Mouse (Mus musculus): ENCODE measurements around the gene Robo2. TPM values are rescaled to one million over a fixed set of nuclear protein-coding genes. Genes with fewer than 3 reads are reported as not detected.

Gene Robo2
- polyA plus RNA-seq, 1 experiment from 2014 or later, result 0.01 TPM

DNA sequence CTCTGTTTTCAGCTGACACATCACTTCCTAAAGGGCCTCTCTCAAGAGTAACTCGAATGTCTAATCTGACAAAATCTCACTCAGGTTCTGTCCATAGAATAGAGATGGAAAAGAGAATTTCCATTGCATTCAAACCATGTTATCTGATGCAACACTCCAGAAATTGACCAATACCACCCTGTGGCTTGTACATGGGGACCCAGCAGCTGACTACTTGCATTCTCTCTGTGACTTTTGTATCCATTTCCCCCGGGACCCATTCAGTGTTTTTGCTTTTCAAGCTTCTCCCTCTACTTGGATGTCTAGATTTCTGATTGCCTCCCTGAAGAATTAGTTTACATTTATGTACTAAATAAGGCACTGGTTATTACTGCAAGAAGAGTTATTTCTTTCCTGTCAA lies 15.9 kb downstream of the Robo2 start:
- no peak overlapping the region for H3K27ac ChIP-seq
- H3K4me3 ChIP-seq (ENCODE audit: inconsistent target), result no peak overlapping the region
- H3K79me2 ChIP-seq (ENCODE audit: inconsistent target), result no peaks in the 10 kb centered on the region
- WGBS (ENCODE audit: missing documents), result 82% methylated on average over 2 of the region's 2 CpGs
- no peaks in the 10 kb centered on the region for H3K36me3 ChIP-seq (ENCODE audit: inconsistent target)

DNA sequence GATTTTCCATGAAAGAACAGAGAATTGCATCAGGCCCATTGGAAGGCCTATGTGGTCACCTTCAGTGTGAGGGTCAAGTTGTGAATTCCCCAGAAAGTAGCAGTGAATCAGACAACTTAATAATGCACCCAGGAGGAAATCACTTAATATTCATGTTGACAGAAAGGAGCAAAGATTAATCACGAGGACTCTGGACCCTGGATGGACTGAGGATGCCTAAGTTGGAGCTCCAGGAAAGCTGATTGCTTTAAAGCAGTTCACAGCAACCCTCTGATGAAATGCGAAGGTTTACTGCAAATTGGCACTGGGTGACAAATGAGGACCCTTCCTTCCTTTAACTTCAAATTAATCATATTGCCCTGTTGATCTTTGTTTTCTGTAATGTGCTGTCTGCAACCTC lies 32.2 kb downstream of the Robo2 start:
- Histone ChIP-seq H3K4me3 (ENCODE audit: inconsistent target) (no peak overlapping the region), H3K79me2 (ENCODE audit: inconsistent target) (no peaks in the 10 kb centered on the region), H3K27ac (no peak overlapping the region), H3K36me3 (ENCODE audit: inconsistent target) (no peaks in the 10 kb centered on the region)
- WGBS (ENCODE audit: missing documents), result 64% methylated on average over 2 of the region's 2 CpGs

DNA sequence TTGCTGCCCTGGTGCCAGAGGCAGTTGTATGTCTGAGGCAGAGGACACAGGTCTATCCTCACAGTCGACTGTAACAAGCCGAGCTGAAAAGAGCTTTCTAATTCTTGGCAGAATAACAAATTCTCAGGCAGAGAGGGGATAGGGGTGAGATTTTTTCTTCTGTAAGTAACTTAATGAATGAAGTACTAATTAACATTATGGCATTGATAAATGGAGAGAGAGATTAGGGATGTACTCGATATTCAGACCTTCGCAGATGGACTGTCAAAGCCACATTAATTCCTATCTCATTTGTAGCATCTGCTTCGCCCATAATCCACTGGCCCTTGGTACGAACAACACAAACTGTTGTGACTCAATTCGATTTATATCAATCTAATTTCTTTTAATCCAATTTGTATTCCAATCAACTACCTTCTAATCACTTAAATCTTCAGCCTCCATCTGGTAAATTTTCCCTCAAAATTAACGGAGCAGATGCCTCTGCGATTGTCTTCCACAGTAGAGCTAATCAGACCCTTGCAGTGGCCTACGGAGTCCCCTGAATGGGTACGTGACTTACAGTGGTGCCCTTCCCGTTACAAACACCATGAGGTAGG lies 36.2 kb downstream of the Robo2 start:
- Histone ChIP-seq H3K36me3 (ENCODE audit: inconsistent target) (no peaks in the 10 kb centered on the region), H3K79me2 (ENCODE audit: inconsistent target) (no peaks in the 10 kb centered on the region), H3K27ac (no peak overlapping the region), H3K4me3 (ENCODE audit: inconsistent target) (no peak overlapping the region)
- 90% methylated on average over 12 of the region's 12 CpGs for WGBS (ENCODE audit: missing documents)

DNA sequence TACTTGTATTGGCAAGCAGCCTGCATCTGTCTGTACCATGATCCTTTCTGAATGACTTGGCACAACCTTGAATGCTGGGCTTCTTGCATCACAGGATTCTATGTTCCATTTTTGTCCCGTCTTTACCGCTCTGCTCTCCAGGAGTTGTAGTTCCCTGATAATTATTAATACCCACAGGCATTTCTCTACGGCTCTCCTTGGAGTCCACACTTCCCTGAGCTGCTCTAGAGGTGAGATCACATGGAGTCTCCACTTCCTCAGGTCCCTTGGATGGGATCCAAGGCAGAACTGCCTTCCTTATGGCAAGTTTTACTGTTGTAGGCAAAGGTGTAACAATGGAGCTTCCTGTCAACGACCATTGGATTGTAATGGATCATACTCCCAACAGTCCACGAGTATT lies 37.1 kb downstream of the Robo2 start:
- Histone ChIP-seq H3K4me3 (ENCODE audit: inconsistent target) (no peak overlapping the region), H3K27ac (no peak overlapping the region), H3K36me3 (ENCODE audit: inconsistent target) (no peaks in the 10 kb centered on the region), H3K79me2 (ENCODE audit: inconsistent target) (no peaks in the 10 kb centered on the region)
- 88% methylated on average over 5 of the region's 5 CpGs for WGBS (ENCODE audit: missing documents)

DNA sequence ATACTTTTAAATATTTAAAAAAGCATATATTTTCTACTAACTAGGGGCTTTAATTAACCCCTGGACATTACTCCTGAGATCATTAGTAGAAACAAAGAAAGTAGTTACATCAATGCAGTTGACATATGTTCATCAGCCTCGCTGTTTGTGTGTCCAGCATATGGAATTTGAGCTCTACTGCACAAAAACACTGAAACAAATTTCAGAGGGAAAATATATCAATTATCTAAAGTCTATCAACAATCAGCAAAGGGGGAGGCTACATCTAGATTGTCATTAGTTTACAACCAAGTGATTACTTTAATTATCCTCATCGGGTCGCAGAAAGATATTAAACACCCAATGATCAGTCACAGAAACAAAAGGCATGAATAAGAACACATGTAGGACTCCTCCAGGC lies 38.2 kb downstream of the Robo2 start:
- Histone ChIP-seq H3K79me2 (ENCODE audit: inconsistent target) (no peaks in the 10 kb centered on the region), H3K4me3 (ENCODE audit: inconsistent target) (no peak overlapping the region), H3K27ac (no peak overlapping the region), H3K36me3 (ENCODE audit: inconsistent target) (no peaks in the 10 kb centered on the region)
- WGBS (ENCODE audit: missing documents), result 81% methylated on average over 3 of the region's 3 CpGs

DNA sequence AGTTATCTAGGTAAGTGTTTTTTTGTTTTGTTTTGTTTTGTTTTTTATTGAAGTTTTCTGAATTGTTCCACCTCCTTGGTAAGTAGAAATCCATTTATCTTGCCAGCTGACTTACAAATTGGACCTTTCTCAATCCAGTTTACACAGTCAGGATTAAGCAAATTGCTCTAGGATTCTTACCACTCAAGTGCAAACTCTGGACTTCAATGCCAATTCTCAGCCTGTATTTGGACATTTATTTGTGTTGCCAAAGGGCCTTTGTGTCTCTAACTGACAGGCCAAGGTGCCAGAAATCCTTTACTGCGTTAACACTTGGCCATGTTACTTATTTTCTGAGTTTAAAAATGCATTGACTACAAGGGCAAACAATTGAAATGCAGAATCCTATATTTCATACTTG lies 38.7 kb downstream of the Robo2 start:
- 87% methylated on average over 1 of the region's 1 CpGs for WGBS (ENCODE audit: missing documents)
- Histone ChIP-seq H3K27ac (no peak overlapping the region), H3K36me3 (ENCODE audit: inconsistent target) (no peaks in the 10 kb centered on the region), H3K4me3 (ENCODE audit: inconsistent target) (no peak overlapping the region), H3K79me2 (ENCODE audit: inconsistent target) (no peaks in the 10 kb centered on the region)

DNA sequence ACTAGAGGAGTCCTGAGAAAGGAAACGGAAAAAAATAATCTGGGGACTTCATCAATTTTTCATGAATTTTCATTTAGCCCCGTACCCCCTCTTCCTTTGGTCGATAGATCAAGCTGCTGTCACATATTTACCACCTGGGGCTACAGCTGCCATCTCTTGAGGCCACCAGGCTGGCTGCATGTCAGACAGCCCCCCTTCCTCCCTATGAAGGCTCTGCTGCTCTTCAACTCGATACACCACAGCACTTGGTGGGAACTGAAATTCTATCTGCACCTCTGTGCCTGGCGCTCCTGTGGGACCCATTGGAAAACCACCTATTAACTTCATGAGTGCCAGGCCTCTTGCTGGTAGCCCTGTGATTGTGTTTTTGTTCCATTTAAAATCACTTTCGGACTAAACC lies 63.2 kb downstream of the Robo2 start:
- Histone ChIP-seq H3K27ac (no peak overlapping the region), H3K79me2 (ENCODE audit: inconsistent target) (no peaks in the 10 kb centered on the region), H3K36me3 (ENCODE audit: inconsistent target) (no peaks in the 10 kb centered on the region), H3K4me3 (ENCODE audit: inconsistent target) (no peak overlapping the region)
- whole genome bisulfite sequencing (ENCODE audit: missing documents), result 81% methylated on average over 6 of the region's 6 CpGs

DNA sequence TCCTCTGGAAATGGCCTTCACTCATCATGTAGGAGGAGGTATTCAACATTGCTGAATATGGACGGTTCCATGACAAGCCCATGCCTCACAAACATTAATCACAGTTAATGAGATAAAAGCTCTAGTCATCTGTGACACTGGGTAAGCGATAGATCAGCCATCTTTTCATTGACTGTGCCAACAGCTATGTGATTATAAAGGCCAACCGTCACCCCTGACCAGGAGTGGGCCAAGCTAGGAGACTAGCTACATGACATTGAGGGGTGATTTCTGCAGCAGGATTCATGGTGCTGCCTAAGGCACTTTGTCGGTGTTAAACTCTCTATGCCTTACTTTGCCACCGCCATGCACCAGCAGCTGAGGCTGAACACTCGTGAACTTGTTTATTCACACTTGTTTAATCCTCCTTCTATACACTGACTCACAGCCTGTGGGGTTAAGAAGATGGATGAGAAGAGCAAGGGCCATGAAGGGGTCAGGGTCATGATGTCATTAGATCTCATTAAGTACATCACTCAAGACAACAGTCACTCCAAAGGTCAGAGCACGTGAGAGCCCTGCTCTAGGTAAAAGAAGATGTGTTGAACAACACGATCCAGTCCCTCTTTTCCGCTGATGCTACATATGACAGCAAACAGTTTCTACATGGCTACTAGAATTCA lies 72.5 kb downstream of the Robo2 start:
- 86% methylated on average over 9 of the region's 9 CpGs for WGBS (ENCODE audit: missing documents)

DNA sequence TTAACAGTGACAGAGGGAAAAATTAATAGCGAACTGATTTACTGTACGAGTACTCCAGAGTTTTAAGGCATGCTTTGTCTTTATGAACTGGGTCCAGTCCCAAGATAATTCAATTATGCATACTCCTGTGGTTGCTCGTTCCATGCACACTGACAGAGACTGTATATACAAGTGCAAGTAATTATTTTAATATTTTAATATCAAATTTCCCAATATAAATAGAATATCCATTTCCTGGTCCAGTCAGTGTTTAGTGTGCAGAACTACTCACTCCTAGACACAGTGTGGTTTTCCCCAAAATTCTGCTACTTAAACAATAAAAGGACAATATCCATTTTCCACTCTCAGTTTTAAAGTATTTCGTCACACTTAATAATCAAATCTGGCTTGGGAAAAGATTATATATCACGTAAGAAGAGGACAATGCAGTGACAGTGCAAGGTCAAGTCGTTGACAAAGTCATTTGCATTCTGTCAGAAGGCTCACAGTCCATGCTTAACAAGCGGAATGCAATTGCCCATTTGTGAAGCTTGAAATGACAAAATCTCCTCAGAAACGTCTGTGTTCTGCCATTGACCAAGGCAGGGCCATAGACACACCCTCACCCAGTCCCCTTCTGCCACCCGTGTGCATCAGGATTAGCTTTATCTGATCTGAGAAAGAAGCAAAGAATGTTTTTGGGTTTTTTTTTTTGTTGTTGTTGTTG lies 89.8 kb downstream of the Robo2 start:
- Histone ChIP-seq H3K36me3 (ENCODE audit: inconsistent target) (no peaks in the 10 kb centered on the region), H3K27ac (no peak overlapping the region), H3K4me3 (ENCODE audit: inconsistent target) (no peak overlapping the region), H3K79me2 (ENCODE audit: inconsistent target) (no peaks in the 10 kb centered on the region)
- 81% methylated on average over 8 of the region's 9 CpGs for WGBS (ENCODE audit: missing documents)

More for the DNA sequence above, 72.5 kb downstream of the Robo2 start:
- Histone ChIP-seq H3K27ac (no peak overlapping the region), H3K79me2 (ENCODE audit: inconsistent target) (no peaks in the 10 kb centered on the region), H3K36me3 (ENCODE audit: inconsistent target) (no peaks in the 10 kb centered on the region), H3K4me3 (ENCODE audit: inconsistent target) (no peak overlapping the region)

DNA sequence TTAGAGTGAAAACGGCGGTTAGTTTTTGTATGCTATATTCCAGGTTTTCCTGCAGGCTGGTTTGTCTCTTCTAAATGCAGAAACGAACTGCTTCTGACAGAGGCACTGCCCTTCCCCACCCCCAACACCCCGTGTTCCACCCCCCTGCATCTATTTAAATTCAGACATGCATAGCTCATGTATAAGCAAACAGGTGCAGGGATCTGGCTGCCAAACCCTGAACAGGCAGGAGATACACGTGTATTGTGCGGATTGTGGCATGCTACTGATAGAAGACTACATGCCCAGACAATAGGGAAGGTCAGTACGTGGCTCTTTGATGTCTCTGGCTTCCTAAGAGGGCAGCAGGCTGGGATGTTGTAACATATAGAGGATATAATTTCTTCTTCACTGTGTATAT lies 95.5 kb downstream of the Robo2 start:
- Histone ChIP-seq H3K79me2 (ENCODE audit: inconsistent target) (no peaks in the 10 kb centered on the region), H3K36me3 (ENCODE audit: inconsistent target) (no peaks in the 10 kb centered on the region), H3K27ac (no peak overlapping the region), H3K4me3 (ENCODE audit: inconsistent target) (no peak overlapping the region)
- WGBS (ENCODE audit: missing documents), result 77% methylated on average over 7 of the region's 7 CpGs

DNA sequence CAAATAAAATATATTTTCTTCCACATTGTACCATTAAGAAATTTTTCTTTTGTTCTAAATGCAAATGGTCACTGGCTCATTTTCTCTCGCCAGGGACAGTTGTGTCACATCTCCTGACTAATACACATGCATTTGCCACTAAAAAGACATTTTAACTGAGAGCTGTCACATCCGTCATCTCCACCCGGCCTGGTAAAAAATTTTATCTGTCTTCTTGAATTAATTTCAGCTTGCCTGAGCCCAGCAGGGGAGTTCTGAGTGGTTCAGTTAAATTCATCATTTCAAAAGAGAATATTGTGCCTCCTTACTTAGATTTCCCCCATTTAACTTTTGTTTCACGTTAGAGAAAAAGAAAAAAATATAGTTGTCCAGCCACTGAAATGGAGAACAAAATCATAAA lies 98.4 kb downstream of the Robo2 start:
- Histone ChIP-seq H3K79me2 (ENCODE audit: inconsistent target) (no peaks in the 10 kb centered on the region), H3K27ac (no peak overlapping the region), H3K4me3 (ENCODE audit: inconsistent target) (no peak overlapping the region), H3K36me3 (ENCODE audit: inconsistent target) (no peaks in the 10 kb centered on the region)
- WGBS (ENCODE audit: missing documents), result 85% methylated on average over 4 of the region's 4 CpGs

DNA sequence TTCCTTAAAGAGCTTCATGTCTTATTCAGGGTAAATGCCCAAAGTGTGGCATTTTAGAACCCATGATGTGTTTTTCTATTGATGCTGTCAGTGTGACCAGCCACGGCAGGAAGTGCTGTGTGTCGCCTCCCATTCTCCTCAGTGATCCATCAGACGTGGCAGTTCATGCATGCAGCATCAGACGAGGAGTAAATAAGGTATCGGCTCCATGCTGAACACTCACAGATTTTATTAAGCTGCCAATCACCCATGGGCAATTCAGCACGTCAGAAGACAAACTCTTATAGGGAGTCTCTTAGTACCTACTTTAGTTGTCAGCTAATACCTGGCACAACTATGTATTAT lies 104.1 kb downstream of the Robo2 start:
- H3K79me2 ChIP-seq (ENCODE audit: inconsistent target), result no peaks in the 10 kb centered on the region
- H3K4me3 ChIP-seq (ENCODE audit: inconsistent target), result no peak overlapping the region
- H3K27ac ChIP-seq, result no peak overlapping the region
- WGBS (ENCODE audit: missing documents), result 73% methylated on average over 6 of the region's 6 CpGs
- H3K36me3 ChIP-seq (ENCODE audit: inconsistent target), result no peaks in the 10 kb centered on the region

DNA sequence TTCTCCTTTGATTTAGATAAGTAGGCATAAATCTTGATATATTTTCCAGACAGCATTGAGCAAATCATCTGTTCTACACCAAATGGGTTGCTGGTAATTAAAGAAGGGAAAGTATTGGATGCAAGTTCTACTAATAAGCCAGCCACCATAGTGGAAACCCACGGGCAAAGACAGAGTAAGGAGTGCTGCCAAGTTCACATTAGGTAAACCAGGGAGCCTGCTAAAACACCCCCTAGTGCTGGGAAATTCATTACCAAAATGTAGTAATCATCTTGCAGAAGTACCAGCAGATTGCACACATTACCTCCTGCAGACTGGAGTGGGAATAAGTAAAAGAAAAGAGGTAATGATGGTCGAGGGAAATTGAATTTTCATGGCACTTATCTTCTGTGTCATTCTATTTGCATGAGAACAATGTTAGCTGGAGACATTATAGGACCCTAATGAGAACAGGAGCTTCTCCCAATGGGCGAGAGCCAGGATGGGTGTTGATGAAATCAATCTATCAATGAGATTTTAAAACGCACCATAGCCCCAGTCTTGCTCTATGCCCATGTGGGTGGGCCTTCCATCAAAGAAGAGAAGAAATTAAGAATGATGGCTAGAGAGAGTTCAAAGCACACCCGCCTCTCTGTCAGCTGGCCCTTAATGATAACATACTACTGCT lies 104.6 kb downstream of the Robo2 start:
- WGBS (ENCODE audit: missing documents), result 64% methylated on average over 5 of the region's 5 CpGs
- Histone ChIP-seq H3K27ac (no peak overlapping the region), H3K79me2 (ENCODE audit: inconsistent target) (no peaks in the 10 kb centered on the region), H3K36me3 (ENCODE audit: inconsistent target) (no peaks in the 10 kb centered on the region), H3K4me3 (ENCODE audit: inconsistent target) (no peak overlapping the region)

DNA sequence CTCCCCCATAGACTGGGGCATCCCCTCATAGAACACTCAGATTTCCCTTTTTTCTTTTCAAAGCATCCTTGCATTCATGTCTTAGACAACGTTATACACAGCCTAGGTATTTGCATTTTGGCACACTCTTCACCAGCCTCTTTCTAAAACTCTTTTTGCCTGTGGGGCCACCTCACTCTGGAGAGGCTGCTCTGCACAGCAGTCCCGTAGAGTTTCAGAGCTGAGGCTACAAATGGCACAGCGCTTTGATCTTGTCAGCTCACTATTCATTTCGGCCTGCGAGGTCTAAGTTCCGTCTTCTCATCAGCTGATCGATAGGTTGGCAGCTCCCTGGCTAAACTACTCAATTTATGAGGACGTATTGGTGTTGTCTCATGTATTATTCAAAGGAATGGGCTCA lies 123.7 kb downstream of the Robo2 start:
- H3K27ac ChIP-seq, result no peak overlapping the region
- 90% methylated on average over 8 of the region's 8 CpGs for WGBS (ENCODE audit: missing documents)
- no peaks in the 10 kb centered on the region for H3K79me2 ChIP-seq (ENCODE audit: inconsistent target)
- no peak overlapping the region for H3K4me3 ChIP-seq (ENCODE audit: inconsistent target)
- no peaks in the 10 kb centered on the region for H3K36me3 ChIP-seq (ENCODE audit: inconsistent target)

DNA sequence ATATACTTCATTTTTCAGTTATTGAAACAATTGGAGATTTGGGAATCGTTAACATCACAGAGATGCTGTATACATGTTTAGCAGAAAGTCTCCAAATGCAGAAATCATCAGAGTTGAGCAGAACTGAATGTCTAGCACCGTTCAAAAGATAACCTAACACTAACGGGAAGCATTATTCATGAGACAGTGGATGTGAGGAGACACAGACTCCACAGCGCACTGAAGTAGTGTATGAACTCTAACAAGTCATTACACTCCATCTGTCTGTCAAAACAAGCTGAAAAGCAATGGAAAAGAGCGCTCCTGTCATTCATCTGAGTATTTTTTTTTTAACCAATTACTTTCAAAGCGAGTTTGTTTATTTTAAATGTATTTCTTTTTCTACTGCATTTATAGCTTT lies 129.1 kb downstream of the Robo2 start:
- Histone ChIP-seq H3K4me3 (ENCODE audit: inconsistent target) (no peak overlapping the region), H3K36me3 (ENCODE audit: inconsistent target) (no peaks in the 10 kb centered on the region), H3K79me2 (ENCODE audit: inconsistent target) (no peaks in the 10 kb centered on the region), H3K27ac (no peak overlapping the region)
- 83% methylated on average over 6 of the region's 6 CpGs for WGBS (ENCODE audit: missing documents)

Data from macrophage (primary cell).